Comparison of ENCODE assay signal across 10 mouse cellular contexts in the genomic region with DNA sequence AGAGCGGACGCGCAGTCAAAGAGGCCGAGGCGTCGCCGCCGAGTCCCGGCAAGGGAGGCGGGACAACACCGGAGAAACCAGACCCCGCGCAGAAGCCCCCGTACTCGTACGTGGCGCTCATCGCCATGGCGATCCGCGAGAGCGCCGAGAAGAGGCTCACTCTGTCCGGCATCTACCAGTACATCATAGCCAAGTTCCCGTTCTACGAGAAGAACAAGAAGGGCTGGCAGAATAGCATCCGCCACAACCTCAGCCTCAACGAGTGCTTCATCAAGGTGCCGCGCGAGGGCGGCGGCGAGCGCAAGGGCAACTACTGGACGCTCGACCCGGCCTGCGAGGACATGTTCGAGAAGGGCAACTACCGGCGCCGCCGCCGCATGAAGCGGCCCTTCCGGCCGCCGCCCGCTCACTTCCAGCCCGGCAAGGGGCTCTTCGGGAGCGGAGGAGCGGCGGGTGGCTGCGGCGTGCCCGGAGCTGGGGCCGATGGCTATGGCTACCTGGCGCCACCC. TPM values are rescaled to one million over a fixed set of nuclear protein-coding genes. Genes with fewer than 3 reads are reported as not detected.
DNase-seq lines count a peak whose midpoint lies in the region; ATAC-seq and TF ChIP-seq lines count a peak whose summit lies in the region.
"Had no signal": no experiment of that assay in that cellular context is flagged by ENCODE, and none has a peak within 500 bp of the region (broad histone marks: within the 10 kb centered on the region; RNA-seq: fewer than 3 reads in every experiment).

No protein-coding gene starts in this region.

- no peak for TF ChIP-seq EP300 in heart, adult 2 months (IDR thresholded peaks at IDR 0.05; ENCODE audit: insufficient read depth, low read depth, low read length)

- H3K27me3 ChIP-seq in heart, adult 2 months (ENCODE audit: control insufficient read depth, insufficient read depth, low read length) = peaks cover 54% of the 10 kb centered on the region
- H3K27me3 ChIP-seq in hindbrain, embryonic 12.5 days = peaks cover 90% of the 10 kb centered on the region

- 2% methylated on average over 60 of the region's 60 CpGs for WGBS in heart, adult 2 months
- WGBS in hindbrain, embryonic 12.5 days = under 1% methylated on average over 60 of the region's 60 CpGs

- ATAC-seq in common myeloid progenitor, adult 5-6 weeks (replicated peaks; ENCODE audit: low read depth, poor library complexity, severe bottlenecking) = peak; percentile 21
- ATAC-seq in hindbrain, embryonic 12.5 days (ENCODE audit: low FRiP score) = peak; percentile 30

- H3K9ac ChIP-seq in heart, adult 2 months (ENCODE audit: low read depth, low read length) = no peak overlapping the region
- peak overlapping the region; percentile 59 for H3K9ac ChIP-seq in hindbrain, embryonic 12.5 days

- TF ChIP-seq POLR2A in heart, adult 2 months (IDR thresholded peaks at IDR 0.05; ENCODE audit: insufficient read depth, low read depth, low read length) = no peak

- intact Hi-C loops in heart, adult 2 months (cut with DNase I) = no loop called here
- intact Hi-C loops in left cerebral cortex, postnatal 25 days (cut with DNase I) = no loop called here

- H3K9me3 ChIP-seq in hindbrain, embryonic 12.5 days (replicated peaks) = no peaks in the 10 kb centered on the region

- peak; percentile 45 for TF ChIP-seq CTCF in heart, adult 2 months (IDR thresholded peaks at IDR 0.05)

- DNase-seq in heart, adult 2 months = peak; percentile 40 to 48
- DNase-seq in heart, adult 8-10 months (ENCODE audit: low spot score) = no peak
- DNase-seq in liver = peak; percentile 15
- peak; percentile 62 for DNase-seq in retina, postnatal 1 day
- DNase-seq in layer of hippocampus, adult 11-12 months (ENCODE audit: low spot score) = no peak
- no peak for DNase-seq in left cerebral cortex, postnatal 25 days (ENCODE audit: low spot score in 2 of 2)

- H3K79me2 ChIP-seq in heart, adult 2 months (replicated peaks; ENCODE audit: control insufficient read depth, insufficient read depth, low read length) = no peaks in the 10 kb centered on the region

- no peaks in the 10 kb centered on the region for H3K36me3 ChIP-seq in heart, adult 2 months (ENCODE audit: control insufficient read depth, insufficient read depth, low read length)
- H3K36me3 ChIP-seq in hindbrain, embryonic 12.5 days = no peaks in the 10 kb centered on the region

- H3K4me3 ChIP-seq in heart, adult 2 months = peak overlapping the region; percentile 45
- H3K4me3 ChIP-seq in hindbrain, embryonic 12.5 days = peak overlapping the region; percentile 40

- peaks cover 2% of the 10 kb centered on the region; the same call in 1 of the 2 replicates for H3K4me1 ChIP-seq in heart, adult 2 months (ENCODE audit: control insufficient read depth, insufficient read depth, low read length)
- H3K4me1 ChIP-seq in hindbrain, embryonic 12.5 days = peaks cover 31% of the 10 kb centered on the region

- H3K27ac ChIP-seq in heart, adult 2 months = no peak overlapping the region
- H3K27ac ChIP-seq in hindbrain, embryonic 12.5 days = peak overlapping the region; percentile 30; the same call in 1 of the 2 replicates

- H3K4me2 ChIP-seq in hindbrain, embryonic 12.5 days (replicated peaks) = peak overlapping the region; percentile 75

RNA-seq across cellular contexts. Expression of gene Foxl2, which starts 0.7 kb away (rescaled TPM):
- total RNA-seq in heart, adult 2 months (2021) = not detected
- not detected in 2 replicates for polyA plus RNA-seq in heart, adult 2 months (2012; rRNA removed)
- total RNA-seq in heart, adult 8-10 months (2022) = not detected
- not detected in 2 replicates for total RNA-seq in common myeloid progenitor, adult 5-6 weeks (2017)
- 1.6 and 2.0 TPM in 2 replicates for polyA plus RNA-seq in hindbrain, embryonic 12.5 days (2016; fragmentation: Nextera tagmentation; extraction: Ambion mirVana)
- total RNA-seq in left cerebral cortex, postnatal 25 days (2021) = under 1 TPM; 0.80 to 0.94 TPM
- total RNA-seq: hematopoietic stem cell, adult 5-6 weeks; MEL had no signal

RNA-seq across cellular contexts. Expression of gene Faim, which starts 30.4 kb away (rescaled TPM):
- total RNA-seq in heart, adult 2 months (2021) = 1 to 10 TPM; 4.1 to 5.4 TPM
- 2.1 and 3.7 TPM in 2 replicates for polyA plus RNA-seq in heart, adult 2 months (2012; rRNA removed)
- 1 to 10 TPM; 3.8 to 5.6 (median 4.3) TPM for total RNA-seq in heart, adult 8-10 months (2022)
- 108 and 160 TPM in 2 replicates for total RNA-seq in common myeloid progenitor, adult 5-6 weeks (2017)
- 85.8 and 87.1 TPM in 2 replicates for polyA plus RNA-seq in hindbrain, embryonic 12.5 days (2016; fragmentation: Nextera tagmentation; extraction: Ambion mirVana)
- total RNA-seq in left cerebral cortex, postnatal 25 days (2021) = 10 to 100 TPM; 34.1 to 35.5 TPM

RNA-seq across cellular contexts. Expression of gene 7420426K07Rik, which starts 52.9 kb away (rescaled TPM):
- total RNA-seq in heart, adult 2 months (2021) = not detected
- not detected in 2 replicates for polyA plus RNA-seq in heart, adult 2 months (2012; rRNA removed)
- not detected for total RNA-seq in heart, adult 8-10 months (2022)
- not detected in 2 replicates for total RNA-seq in common myeloid progenitor, adult 5-6 weeks (2017)
- polyA plus RNA-seq in hindbrain, embryonic 12.5 days (2016; fragmentation: Nextera tagmentation; extraction: Ambion mirVana) = not detected in 2 replicates
- not detected for total RNA-seq in left cerebral cortex, postnatal 25 days (2021)
- total RNA-seq: hematopoietic stem cell, adult 5-6 weeks; MEL had no signal

Comparison
In these comparisons a context has a peak if more than half of its experiments do, and no peak if none do; other contexts are left out.
1. DNase-seq: peak in heart, adult 2 months (2 of 2), liver (single experiment) and retina, postnatal 1 day (single experiment); none in heart, adult 8-10 months (single experiment), layer of hippocampus, adult 11-12 months (single experiment) and left cerebral cortex, postnatal 25 days (0 of 2).
2. RNA of gene Faim, which starts 30.4 kb away (total RNA-seq): 108 to 160 TPM in common myeloid progenitor, adult 5-6 weeks and 34.1 to 35.5 TPM in left cerebral cortex, postnatal 25 days; 4.1 to 5.4 TPM in heart, adult 2 months and 3.8 to 5.6 TPM in heart, adult 8-10 months; every median in the first group is over 4 times any median in the second.